Mouse (Mus musculus): ENCODE results near the gene Olfr116. TPM values are rescaled to one million over a fixed set of nuclear protein-coding genes. Genes with fewer than 3 reads are reported as not detected.

Olfr116 gene
- not detected for polyA plus RNA-seq (2017; shearing (Covaris generic))

DNA sequence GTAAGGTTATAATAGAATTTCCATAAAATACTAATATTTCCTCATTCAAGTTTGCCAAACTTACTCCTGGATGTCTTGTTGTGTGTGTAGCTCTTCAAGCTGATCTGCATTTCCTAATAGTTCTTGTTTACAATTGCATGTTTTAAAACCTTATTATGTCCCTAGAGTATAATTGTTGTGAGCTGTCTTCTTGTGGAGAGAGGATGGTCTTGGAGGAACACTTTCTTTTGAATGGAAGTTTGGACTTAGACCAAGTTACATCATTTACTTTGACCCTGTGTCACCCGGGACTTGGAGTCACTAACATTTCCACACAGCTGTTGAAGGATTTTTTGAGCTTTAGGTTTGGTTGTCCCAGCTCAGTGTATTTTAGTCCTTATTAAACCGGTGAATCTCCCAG, at the start of gene Olfr116, which contains the start of gene Olfr115:
TSS of gene Olfr116 (minus strand) at position 191 of the 400 bp plus-strand sequence.
TSS of gene Olfr115 (minus strand) at position 101 of the 400 bp plus-strand sequence.

DNA sequence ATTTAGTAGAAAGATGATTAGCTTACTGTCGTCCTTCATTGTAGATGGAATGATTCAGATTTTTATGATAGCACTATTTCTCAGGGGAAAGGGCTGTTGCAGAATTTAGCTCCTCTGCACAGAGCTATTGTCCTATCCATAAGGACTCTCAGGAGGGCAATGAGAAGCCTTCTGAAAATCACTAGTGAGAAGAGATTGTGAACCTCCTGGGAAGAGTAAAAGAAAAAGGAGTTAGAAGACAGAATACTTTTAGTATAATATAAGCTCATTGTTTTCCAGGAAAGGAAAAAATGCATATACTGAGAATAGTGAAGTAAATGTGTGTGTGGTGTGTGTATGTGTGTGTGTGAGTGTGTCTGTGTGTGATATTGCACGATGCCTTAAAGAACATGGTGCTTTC, 39.7 kb upstream of the Olfr116 start, which contains the start of gene Olfr118:
TSS of gene Olfr118 (plus strand) at position 301 of the 400 bp plus-strand sequence.

DNA sequence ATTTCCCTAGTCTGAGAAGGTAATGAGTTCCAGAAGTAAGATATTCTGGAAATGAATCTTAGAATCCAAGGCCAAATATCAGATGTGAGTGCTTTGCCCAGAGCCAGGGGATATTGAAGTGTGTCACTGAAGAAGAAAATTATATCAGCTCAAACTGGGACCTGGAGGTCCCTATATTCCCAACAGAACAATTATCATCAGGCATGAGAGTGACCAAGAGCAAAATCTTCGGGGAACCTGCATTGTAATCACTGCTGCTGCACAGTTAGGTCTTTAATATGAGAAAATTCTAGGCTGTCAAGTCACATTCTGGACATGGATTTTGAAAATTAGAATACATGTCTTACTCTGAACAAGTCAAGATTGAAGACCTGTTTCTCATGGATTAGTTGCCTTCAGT, 36.7 kb upstream of the Olfr116 start, which contains the start of gene Olfr117:
TSS of gene Olfr117 (minus strand) at position 101 of the 400 bp plus-strand sequence.

DNA sequence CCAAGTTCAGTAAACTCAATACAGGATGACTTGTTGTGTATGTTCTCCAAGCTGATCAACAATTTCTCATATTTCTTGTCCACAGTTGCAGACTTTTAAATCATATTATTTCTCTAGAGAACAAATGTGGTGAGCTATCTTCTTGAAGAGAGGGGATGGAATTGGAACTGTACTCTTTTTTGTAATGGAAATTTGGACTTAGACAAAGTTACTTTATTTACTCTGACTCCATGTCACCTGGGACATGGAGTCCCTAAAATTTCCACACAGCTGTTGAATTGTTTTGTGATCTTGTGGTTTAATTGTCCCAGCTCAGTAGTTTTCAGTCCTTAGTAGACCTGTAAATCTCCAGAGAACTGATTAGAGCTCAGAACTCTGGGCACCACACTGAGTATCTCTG, 34.4 kb downstream of the Olfr116 start, which contains the start of gene Olfr114:
TSS of gene Olfr114 (minus strand) at position 101 of the 400 bp plus-strand sequence.

DNA sequence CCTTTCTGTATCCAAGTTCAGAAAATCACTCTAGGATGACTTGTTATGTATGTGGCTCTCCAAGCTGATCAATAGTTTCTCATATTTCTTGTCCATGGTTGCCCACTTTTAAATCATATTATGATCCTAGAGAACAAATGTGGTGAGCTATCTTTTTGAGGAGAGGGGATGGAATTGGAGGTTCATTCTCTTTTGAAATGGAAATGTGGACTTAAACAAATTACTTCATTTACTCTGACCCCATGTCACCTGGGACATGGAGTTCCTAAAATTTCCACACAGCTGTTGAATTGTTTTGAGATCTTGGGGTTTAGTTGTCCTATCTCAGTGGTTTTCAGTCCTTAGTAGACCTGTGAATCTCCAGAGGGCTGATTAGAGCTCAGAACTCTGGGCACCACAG, 49.4 kb downstream of the Olfr116 start, which contains the start of gene Olfr113:
TSS of gene Olfr113 (minus strand) at position 101 of the 400 bp plus-strand sequence.

Other genes with a start within 250 kb of the Olfr116 start
- 0.07 TPM for gene Olfr105-ps, start 248.2 kb downstream of the Olfr116 start, polyA plus RNA-seq (2017; shearing (Covaris generic))
- gene Olfr106-ps, start 236.8 kb downstream of the Olfr116 start, polyA plus RNA-seq (2017; shearing (Covaris generic)), result not detected
- gene Olfr107, start 228.0 kb downstream of the Olfr116 start, polyA plus RNA-seq (2017; shearing (Covaris generic)), result not detected
- not detected for gene Olfr108, start 181.7 kb downstream of the Olfr116 start, polyA plus RNA-seq (2017; shearing (Covaris generic))
- gene Olfr109, start 168.3 kb downstream of the Olfr116 start, polyA plus RNA-seq (2017; shearing (Covaris generic)), result not detected
- 0.27 TPM for gene H2-M2, start 143.6 kb downstream of the Olfr116 start, polyA plus RNA-seq (2017; shearing (Covaris generic))
- gene Olfr110, start 134.7 kb downstream of the Olfr116 start, polyA plus RNA-seq (2017; shearing (Covaris generic)), result not detected
- not detected for gene Olfr111, start 119.2 kb downstream of the Olfr116 start, polyA plus RNA-seq (2017; shearing (Covaris generic))
- gene Olfr112, start 57.7 kb downstream of the Olfr116 start, polyA plus RNA-seq (2017; shearing (Covaris generic)), result not detected
- gene Olfr113, start 49.5 kb downstream of the Olfr116 start, polyA plus RNA-seq (2017; shearing (Covaris generic)), result not detected
- not detected for gene Olfr114, start 34.5 kb downstream of the Olfr116 start, polyA plus RNA-seq (2017; shearing (Covaris generic))
- not detected for gene Olfr115, start 90 bp downstream of the Olfr116 start, polyA plus RNA-seq (2017; shearing (Covaris generic))
- not detected for gene Olfr117, start 36.6 kb upstream of the Olfr116 start, polyA plus RNA-seq (2017; shearing (Covaris generic))
- gene Olfr118, start 39.8 kb upstream of the Olfr116 start, polyA plus RNA-seq (2017; shearing (Covaris generic)), result not detected
- not detected for gene Olfr119, start 69.4 kb upstream of the Olfr116 start, polyA plus RNA-seq (2017; shearing (Covaris generic))
- gene Olfr120, start 94.6 kb upstream of the Olfr116 start, polyA plus RNA-seq (2017; shearing (Covaris generic)), result not detected
- not detected for gene Olfr121, start 121.7 kb upstream of the Olfr116 start, polyA plus RNA-seq (2017; shearing (Covaris generic))
- gene Olfr122, start 141.4 kb upstream of the Olfr116 start, polyA plus RNA-seq (2017; shearing (Covaris generic)), result not detected
- not detected for gene Olfr123, start 166.3 kb upstream of the Olfr116 start, polyA plus RNA-seq (2017; shearing (Covaris generic))
- gene Olfr124, start 172.7 kb upstream of the Olfr116 start, polyA plus RNA-seq (2017; shearing (Covaris generic)), result not detected
- not detected for gene Olfr125, start 205.8 kb upstream of the Olfr116 start, polyA plus RNA-seq (2017; shearing (Covaris generic))
- gene Olfr126, start 220.3 kb upstream of the Olfr116 start, polyA plus RNA-seq (2017; shearing (Covaris generic)), result not detected

All from CD4-positive, CD25-positive, alpha-beta regulatory T cell, adult 9 weeks (primary cell).